In genomic region chr10:78010335-78010734, GRCm38 (mm10) we compare ENCODE assay signal across 9 mouse cellular contexts. TPM values are rescaled to one million over a fixed set of nuclear protein-coding genes. Genes with fewer than 3 reads are reported as not detected.
DNase-seq lines count a peak whose midpoint lies in the region; ATAC-seq and TF ChIP-seq lines count a peak whose summit lies in the region.
"Had no signal": no experiment of that assay in that cellular context is flagged by ENCODE, and none has a peak within 500 bp of the region (broad histone marks: within the 10 kb centered on the region; RNA-seq: fewer than 3 reads in every experiment).

No protein-coding gene starts in this region.

- H3K27me3 ChIP-seq in heart, embryonic 15.5 days, result no peaks in the 10 kb centered on the region
- H3K27me3 ChIP-seq in MEL (ENCODE audit: control insufficient read depth in 1 of 2, insufficient read depth in 2 of 2, low read length in 2 of 2), result no peaks in the 10 kb centered on the region
- peaks cover 4% of the 10 kb centered on the region; the same call in 1 of the 2 replicates for H3K27me3 ChIP-seq in hindbrain, embryonic 12.5 days
- no peaks in the 10 kb centered on the region for H3K27me3 ChIP-seq in midbrain, embryonic 11.5 days (ENCODE audit: control insufficient read depth, insufficient read depth, low read length)

- peak overlapping the region; percentile 69 for H3K4me3 ChIP-seq in heart, embryonic 15.5 days
- peak overlapping the region; percentile 79 to 80 for H3K4me3 ChIP-seq in MEL (ENCODE audit: control insufficient read depth in 1 of 2, insufficient read depth in 1 of 2, low read depth in 2 of 2, low read length in 2 of 2)
- H3K4me3 ChIP-seq in hindbrain, embryonic 12.5 days, result no peak overlapping the region
- no peak overlapping the region; the same call in 1 of the 2 replicates for H3K4me3 ChIP-seq in midbrain, embryonic 11.5 days (ENCODE audit: low read depth, low read length)

- ATAC-seq in heart, embryonic 15.5 days (replicated peaks; ENCODE audit: insufficient number of reproducible peaks, insufficient read depth, low FRiP score, low read depth), result no peak
- ATAC-seq in hindbrain, embryonic 12.5 days (ENCODE audit: low FRiP score), result no peak
- ATAC-seq in midbrain, embryonic 11.5 days (ENCODE audit: low FRiP score), result no peak

- no peak for TF ChIP-seq POLR2A in MEL (IDR thresholded peaks at IDR 0.05; ENCODE audit: control insufficient read depth in 1 of 2, insufficient read depth in 1 of 2, low read depth in 1 of 2, low read length in 2 of 2, poor library complexity in 1 of 2)

- no peak for TF ChIP-seq CTCF in MEL (IDR thresholded peaks at IDR 0.05 in 2 of 3, conservative IDR thresholded peaks at IDR 0.05 in 1 of 3; ENCODE audit: control insufficient read depth in 1 of 3, insufficient read depth in 1 of 3, low read depth in 2 of 3, low read length in 3 of 3, poor library complexity in 1 of 3, severe bottlenecking in 1 of 3)

- TF ChIP-seq RAD21 in MEL (IDR thresholded peaks at IDR 0.05; ENCODE audit: low read depth, low read length), result no peak

- H3K36me3 ChIP-seq in heart, embryonic 15.5 days, result no peaks in the 10 kb centered on the region
- H3K36me3 ChIP-seq in MEL (ENCODE audit: control insufficient read depth in 1 of 2, insufficient read depth in 2 of 2, low read length in 2 of 2), result no peaks in the 10 kb centered on the region; a peak in 2 of 4 replicates
- no peaks in the 10 kb centered on the region for H3K36me3 ChIP-seq in hindbrain, embryonic 12.5 days
- no peaks in the 10 kb centered on the region for H3K36me3 ChIP-seq in midbrain, embryonic 11.5 days (ENCODE audit: control insufficient read depth, insufficient read depth, low read length)

- H3K79me2 ChIP-seq in MEL (ENCODE audit: control insufficient read depth, insufficient read depth, low read length, poor library complexity), result peaks cover 19% of the 10 kb centered on the region

- H3K4me2 ChIP-seq in heart, embryonic 15.5 days, result peak overlapping the region; percentile 91
- peak overlapping the region; percentile 79 for H3K4me2 ChIP-seq in hindbrain, embryonic 12.5 days (replicated peaks)
- H3K4me2 ChIP-seq in midbrain, embryonic 11.5 days, result peak overlapping the region; percentile 28; the same call in 1 of the 2 replicates

- DNase-seq in heart, adult 9 months (ENCODE audit: low spot score in 2 of 2), result no peak
- DNase-seq in MEL (ENCODE audit: low read depth, low spot score), result peak; percentile 83
- DNase-seq in midbrain, embryonic 11.5 days (ENCODE audit: low spot score, missing footprints), result peak; percentile 86
- DNase-seq in frontal cortex, postnatal 25 days (ENCODE audit: low spot score in 2 of 2), result no peak
- no peak for DNase-seq in ovary, postnatal 36 days (ENCODE audit: low spot score)
- no peak for DNase-seq in spleen, postnatal 36 days (ENCODE audit: low spot score in 2 of 2)

- WGBS in heart, embryonic 15.5 days, result 11% methylated on average over 10 of the region's 10 CpGs
- 26% methylated on average over 10 of the region's 10 CpGs for WGBS in hindbrain, embryonic 12.5 days
- WGBS in midbrain, embryonic 11.5 days, result 21% methylated on average over 10 of the region's 10 CpGs

- peaks cover 43% of the 10 kb centered on the region for H3K4me1 ChIP-seq in heart, embryonic 15.5 days (replicated peaks)
- peaks cover 2 to 14% of the 10 kb centered on the region in 2 experiments; a peak in 3 of 4 replicates for H3K4me1 ChIP-seq in MEL (ENCODE audit: control insufficient read depth in 1 of 2, insufficient read depth in 2 of 2, low read length in 2 of 2)
- H3K4me1 ChIP-seq in hindbrain, embryonic 12.5 days, result peaks cover 30% of the 10 kb centered on the region
- H3K4me1 ChIP-seq in midbrain, embryonic 11.5 days (ENCODE audit: control insufficient read depth, insufficient read depth, low read length), result peaks cover 22% of the 10 kb centered on the region

- H3K9ac ChIP-seq in heart, embryonic 15.5 days, result peak overlapping the region; percentile 38
- H3K9ac ChIP-seq in MEL (ENCODE audit: control insufficient read depth, low read depth, low read length, poor library complexity, severe bottlenecking), result peak overlapping the region; percentile 69
- no peak overlapping the region for H3K9ac ChIP-seq in hindbrain, embryonic 12.5 days
- no peak overlapping the region for H3K9ac ChIP-seq in midbrain, embryonic 11.5 days (ENCODE audit: low read length)

- no peak for TF ChIP-seq EP300 in MEL (IDR thresholded peaks at IDR 0.05; ENCODE audit: low read depth in 1 of 2, low read length in 2 of 2)

- no peaks in the 10 kb centered on the region for H3K9me3 ChIP-seq in heart, embryonic 15.5 days (replicated peaks)
- H3K9me3 ChIP-seq in MEL (replicated peaks; ENCODE audit: insufficient read depth, low read length), result no peaks in the 10 kb centered on the region
- no peaks in the 10 kb centered on the region; the same call in 1 of the 2 replicates for H3K9me3 ChIP-seq in hindbrain, embryonic 12.5 days (replicated peaks)
- H3K9me3 ChIP-seq in midbrain, embryonic 11.5 days (ENCODE audit: control insufficient read depth, low read length), result no peaks in the 10 kb centered on the region

- H3K27ac ChIP-seq in heart, embryonic 15.5 days, result 0 out of 2 replicates have a peak overlapping the region, but pooled peaks have one; percentile 33
- peak overlapping the region; percentile 67 for H3K27ac ChIP-seq in MEL (ENCODE audit: control insufficient read depth, low read depth, low read length)
- no peak overlapping the region for H3K27ac ChIP-seq in hindbrain, embryonic 12.5 days
- no peak overlapping the region for H3K27ac ChIP-seq in midbrain, embryonic 11.5 days (ENCODE audit: low read depth, low read length)

TF ChIP-seq in MEL, 35 proteins besides CTCF, POLR2A, EP300 and RAD21 (continues in another document):
- TF ChIP-seq HCFC1 (IDR thresholded peaks at IDR 0.05; ENCODE audit: low read depth, low read length) (no peak), CHD2 (IDR thresholded peaks at IDR 0.05; ENCODE audit: low read length) (no peak), E2F4 (IDR thresholded peaks at IDR 0.05; ENCODE audit: borderline replicate concordance, low read depth, low read length) (no peak), USF1 (IDR thresholded peaks at IDR 0.05; ENCODE audit: low read depth, low read length) (no peak), POLR2AphosphoS5 (IDR thresholded peaks at IDR 0.05; ENCODE audit: borderline replicate concordance, low read depth, low read length) (no peak), BHLHE40 (IDR thresholded peaks at IDR 0.05; ENCODE audit: borderline replicate concordance, low read depth, low read length) (no peak), MYC (IDR thresholded peaks at IDR 0.05; ENCODE audit: low read depth, low read length) (no peak), UBTF (IDR thresholded peaks at IDR 0.05; ENCODE audit: borderline replicate concordance, insufficient read depth, low read depth, low read length) (no peak), ZMIZ1 (IDR thresholded peaks at IDR 0.05; ENCODE audit: low read depth, low read length) (0 out of 2 replicates have a peak, but pooled peaks have one; percentile 30), MAFK (IDR thresholded peaks at IDR 0.05; ENCODE audit: borderline replicate concordance, low read depth, low read length) (peak; percentile 44; the same call in 1 of the 2 replicates), MYB (IDR thresholded peaks at IDR 0.05; ENCODE audit: low read depth, low read length) (no peak), TAL1 (IDR thresholded peaks at IDR 0.05; ENCODE audit: low read length) (no peak), GABPA (IDR thresholded peaks at IDR 0.05; ENCODE audit: low read depth, low read length) (no peak), NRF1 (IDR thresholded peaks at IDR 0.05; ENCODE audit: insufficient read depth, low read depth, low read length, poor library complexity, severe bottlenecking) (no peak)

RNA-seq across cellular contexts. Expression of gene Pfkl, which starts 0.5 kb away (rescaled TPM):
- 167 and 185 TPM in 2 replicates for polyA plus RNA-seq in heart, embryonic 15.5 days (2015; fragmentation: Nextera tagmentation; extraction: Ambion mirVana)
- 84.8 and 165 TPM in 2 replicates for total RNA-seq in MEL (2012; rRNA removed)
- 100 to 1,000 TPM in 1 of 2 experiments, not detected in 1; 267 TPM for polyA plus RNA-seq in MEL (2012; ENCODE audit: insufficient read depth in 1 of 2, insufficient read length in 2 of 2, low read depth in 1 of 2, low replicate concordance in 2 of 2, missing spikeins in 1 of 2)
- polyA plus RNA-seq in hindbrain, embryonic 12.5 days (2016; fragmentation: Nextera tagmentation; extraction: Ambion mirVana), result 118 and 132 TPM in 2 replicates
- 96.9 and 103 TPM in 2 replicates for polyA plus RNA-seq in midbrain, embryonic 11.5 days (2014; fragmentation: Nextera tagmentation; extraction: Ambion mirVana)

RNA-seq across cellular contexts. Expression of gene Dnmt3l, which starts 31.4 kb away (rescaled TPM):
- polyA plus RNA-seq in heart, embryonic 15.5 days (2015; fragmentation: Nextera tagmentation; extraction: Ambion mirVana), result not detected in 2 replicates
- total RNA-seq in MEL (2012; rRNA removed), result not detected in 2 replicates
- polyA plus RNA-seq in MEL (2012; ENCODE audit: insufficient read depth in 1 of 2, insufficient read length in 2 of 2, low read depth in 1 of 2, low replicate concordance in 2 of 2, missing spikeins in 1 of 2), result not detected
- polyA plus RNA-seq in hindbrain, embryonic 12.5 days (2016; fragmentation: Nextera tagmentation; extraction: Ambion mirVana), result 0.48 TPM in 1 of 2 replicates, not detected in the other
- polyA plus RNA-seq in midbrain, embryonic 11.5 days (2014; fragmentation: Nextera tagmentation; extraction: Ambion mirVana), result not detected in 2 replicates
- total RNA-seq: neutrophil, adult 5-6 weeks had no signal

RNA-seq across cellular contexts. Expression of gene 1810043G02Rik, which starts 32.0 kb away (rescaled TPM):
- 16.7 and 20.8 TPM in 2 replicates for polyA plus RNA-seq in heart, embryonic 15.5 days (2015; fragmentation: Nextera tagmentation; extraction: Ambion mirVana)
- 9.3 and 10.7 TPM in 2 replicates for total RNA-seq in MEL (2012; rRNA removed)
- 10 to 100 TPM in 1 of 2 experiments, not detected in 1; 15.6 TPM for polyA plus RNA-seq in MEL (2012; ENCODE audit: insufficient read depth in 1 of 2, insufficient read length in 2 of 2, low read depth in 1 of 2, low replicate concordance in 2 of 2, missing spikeins in 1 of 2)
- polyA plus RNA-seq in hindbrain, embryonic 12.5 days (2016; fragmentation: Nextera tagmentation; extraction: Ambion mirVana), result 33.8 and 34.8 TPM in 2 replicates
- 32.3 and 36.5 TPM in 2 replicates for polyA plus RNA-seq in midbrain, embryonic 11.5 days (2014; fragmentation: Nextera tagmentation; extraction: Ambion mirVana)

RNA-seq across cellular contexts. Expression of gene Aire, which starts 33.1 kb away (rescaled TPM):
- 0.16 and 1.5 TPM in 2 replicates for polyA plus RNA-seq in heart, embryonic 15.5 days (2015; fragmentation: Nextera tagmentation; extraction: Ambion mirVana)
- not detected in 2 replicates for total RNA-seq in MEL (2012; rRNA removed)
- under 1 TPM in 1 of 2 experiments, not detected in 1; 0.17 TPM for polyA plus RNA-seq in MEL (2012; ENCODE audit: insufficient read depth in 1 of 2, insufficient read length in 2 of 2, low read depth in 1 of 2, low replicate concordance in 2 of 2, missing spikeins in 1 of 2)
- polyA plus RNA-seq in hindbrain, embryonic 12.5 days (2016; fragmentation: Nextera tagmentation; extraction: Ambion mirVana), result 0.20 and 0.23 TPM in 2 replicates
- polyA plus RNA-seq in midbrain, embryonic 11.5 days (2014; fragmentation: Nextera tagmentation; extraction: Ambion mirVana), result 0.10 TPM in 1 of 2 replicates, not detected in the other

RNA-seq across cellular contexts. Expression of gene Trpm2, which starts 40.0 kb away (rescaled TPM):
- 0.34 and 2.5 TPM in 2 replicates for polyA plus RNA-seq in heart, embryonic 15.5 days (2015; fragmentation: Nextera tagmentation; extraction: Ambion mirVana)
- total RNA-seq in MEL (2012; rRNA removed), result 5.7 and 7.8 TPM in 2 replicates
- 10 to 100 TPM in 1 of 2 experiments, not detected in 1; 18.5 TPM for polyA plus RNA-seq in MEL (2012; ENCODE audit: insufficient read depth in 1 of 2, insufficient read length in 2 of 2, low read depth in 1 of 2, low replicate concordance in 2 of 2, missing spikeins in 1 of 2)
- polyA plus RNA-seq in hindbrain, embryonic 12.5 days (2016; fragmentation: Nextera tagmentation; extraction: Ambion mirVana), result 1.3 and 1.4 TPM in 2 replicates
- polyA plus RNA-seq in midbrain, embryonic 11.5 days (2014; fragmentation: Nextera tagmentation; extraction: Ambion mirVana), result 0.75 and 1.5 TPM in 2 replicates

Comparison
In these comparisons a context has a peak if more than half of its experiments do, and no peak if none do; other contexts are left out.
1. H3K27ac ChIP-seq: peak in heart, embryonic 15.5 days (single experiment) and MEL (single experiment); none in hindbrain, embryonic 12.5 days (single experiment) and midbrain, embryonic 11.5 days (single experiment).
2. H3K4me2 ChIP-seq: peak in every context shown above with its lines; median percentile 91 in heart, embryonic 15.5 days; 79 in hindbrain, embryonic 12.5 days; 28 in midbrain, embryonic 11.5 days.
3. H3K4me3 ChIP-seq: peak in heart, embryonic 15.5 days (single experiment) and MEL (2 of 2); none in hindbrain, embryonic 12.5 days (single experiment) and midbrain, embryonic 11.5 days (single experiment).
4. H3K9ac ChIP-seq: peak in heart, embryonic 15.5 days (single experiment) and MEL (single experiment); none in hindbrain, embryonic 12.5 days (single experiment) and midbrain, embryonic 11.5 days (single experiment).
5. DNase-seq: peak in MEL (single experiment) and midbrain, embryonic 11.5 days (single experiment); none in heart, adult 9 months (0 of 2), frontal cortex, postnatal 25 days (0 of 2), ovary, postnatal 36 days (single experiment) and spleen, postnatal 36 days (0 of 2).